Mouse (Mus musculus) limb, embryonic 10.5 days (tissue): ENCODE results near the gene 1700003E16Rik. TPM values are rescaled to one million over a fixed set of nuclear protein-coding genes. Genes with fewer than 3 reads are reported as not detected.

Source experiments
- DNase-seq: peaks from one replicate; pipeline ENCODE4 v3.0.0-alpha.2; 2017; ENCODE audit warnings: low spot score
- H3K27ac ChIP-seq: fragments of 300-500 bp; sonication (generic); 2 replicates; pipeline ENCODE4 v1.5.1; 2016; ENCODE audit warnings: mild to moderate bottlenecking
- H3K27me3 ChIP-seq: fragments of 300-500 bp; sonication (generic); 2 replicates; pipeline ENCODE4 v1.6.1; 2016; ENCODE audit warnings: low read depth, mild to moderate bottlenecking; ENCODE audit not compliant: poor library complexity, severe bottlenecking
- H3K36me3 ChIP-seq: fragments of 300-500 bp; sonication (generic); 2 replicates; pipeline ENCODE4 v1.6.1; 2016; ENCODE audit warnings: mild to moderate bottlenecking, moderate library complexity
- H3K4me1 ChIP-seq: fragments of 300-500 bp; sonication (generic); 2 replicates; pipeline ENCODE4 v1.6.1; 2016
- H3K4me3 ChIP-seq: fragments of 300-500 bp; sonication (generic); 2 replicates; pipeline ENCODE4 v1.5.1; 2016; ENCODE audit warnings: mild to moderate bottlenecking, moderate library complexity
- H3K9me3 ChIP-seq: fragments of 300-500 bp; sonication (generic); replicated peaks from 2 replicates; pipeline ENCODE4 v1.6.1; 2016; ENCODE audit warnings: mild to moderate bottlenecking
- WGBS: fragments of 180-500 bp; shearing (Covaris S2); methylation state at CpG from one replicate; pipeline ENCODE4 v1.1.7; 2016; 5-methylcytosine and 5-hydroxymethylcytosine counted together
- polyA plus RNA-seq: library from polyadenylated mRNA; unstranded; fragments of >200 nt; fragmentation: Nextera tagmentation; extraction: Ambion mirVana; gene quantifications from 2 replicates; pipeline ENCODE4 v1.2.1, GENCODE M21; 2016

Gene 1700003E16Rik
- polyA plus RNA-seq, 1 experiment from 2014 or later = 1.6 TPM

- Histone ChIP-seq H3K9me3 (no peaks in the 10 kb centered on the region), H3K36me3 (peaks cover 3% of the 10 kb centered on the region), H3K4me3 (no peak overlapping the region), H3K4me1 (no peaks in the 10 kb centered on the region), H3K27ac (no peak overlapping the region), H3K27me3 (no peaks in the 10 kb centered on the region)
- WGBS = 95% methylated on average over 3 of the region's 3 CpGs
- DNase-seq = no peak
Measured at GRCm38 (mm10) chr6:83205851-83206250, 49.6 kb downstream of the 1700003E16Rik start.

- Histone ChIP-seq H3K4me1 (peaks cover under 1% of the 10 kb centered on the region; the same call in 1 of the 2 replicates), H3K4me3 (no peak overlapping the region), H3K27ac (no peak overlapping the region), H3K36me3 (no peaks in the 10 kb centered on the region), H3K9me3 (no peaks in the 10 kb centered on the region), H3K27me3 (no peaks in the 10 kb centered on the region)
- DNase-seq = no peak
- WGBS = 79% methylated on average over 11 of the region's 11 CpGs
Measured at GRCm38 (mm10) chr6:83206321-83206720, 50.1 kb downstream of the 1700003E16Rik start.

- Histone ChIP-seq H3K4me1 (peaks cover 4% of the 10 kb centered on the region; the same call in 1 of the 2 replicates), H3K4me3 (no peak overlapping the region), H3K27ac (no peak overlapping the region), H3K27me3 (no peaks in the 10 kb centered on the region), H3K36me3 (no peaks in the 10 kb centered on the region), H3K9me3 (no peaks in the 10 kb centered on the region)
- 76% methylated on average over 9 of the region's 9 CpGs for WGBS
- DNase-seq = no peak
Measured at GRCm38 (mm10) chr6:83207361-83208049, 51.3 kb downstream of the 1700003E16Rik start.

- Histone ChIP-seq H3K4me1 (peaks cover 4% of the 10 kb centered on the region; the same call in 1 of the 2 replicates), H3K36me3 (no peaks in the 10 kb centered on the region), H3K9me3 (no peaks in the 10 kb centered on the region), H3K27ac (no peak overlapping the region), H3K4me3 (no peak overlapping the region), H3K27me3 (no peaks in the 10 kb centered on the region)
- 81% methylated on average over 2 of the region's 2 CpGs for WGBS
- DNase-seq = no peak
Measured at GRCm38 (mm10) chr6:83208050-83208400, 51.8 kb downstream of the 1700003E16Rik start.

- no peak overlapping the region for H3K4me3 ChIP-seq
- H3K27ac ChIP-seq = no peak overlapping the region
- WGBS = 83% methylated on average over 2 of the region's 2 CpGs
- H3K36me3 ChIP-seq = no peaks in the 10 kb centered on the region
- H3K27me3 ChIP-seq = no peaks in the 10 kb centered on the region
- peaks cover 10% of the 10 kb centered on the region for H3K4me1 ChIP-seq
- H3K9me3 ChIP-seq = no peaks in the 10 kb centered on the region
- DNase-seq = no peak
Measured at GRCm38 (mm10) chr6:83210495-83210894, 54.3 kb downstream of the 1700003E16Rik start.

GRCm38 (mm10) chr6:83211526-83211925, 55.3 kb downstream of the 1700003E16Rik start:
- 31% methylated on average over 5 of the region's 5 CpGs for WGBS
- Histone ChIP-seq H3K4me3 (no peak overlapping the region), H3K36me3 (no peaks in the 10 kb centered on the region), H3K4me1 (peaks cover 13% of the 10 kb centered on the region), H3K9me3 (no peaks in the 10 kb centered on the region), H3K27me3 (no peaks in the 10 kb centered on the region), H3K27ac (no peak overlapping the region)
- DNase-seq = no peak

Other genes starting within 250 kb of the 1700003E16Rik start
- gene Sema4f, start 216.6 kb upstream of the 1700003E16Rik start, polyA plus RNA-seq = 0.83 and 1.9 TPM in 2 replicates
- gene M1ap, start 209.5 kb upstream of the 1700003E16Rik start, polyA plus RNA-seq = 0.19 and 0.33 TPM in 2 replicates
- gene Dok1, start 122.9 kb upstream of the 1700003E16Rik start, polyA plus RNA-seq = 9.8 and 14.9 TPM in 2 replicates
- gene Loxl3, start 122.2 kb upstream of the 1700003E16Rik start, polyA plus RNA-seq = 6.3 and 12.8 TPM in 2 replicates
- 167 and 169 TPM in 2 replicates for gene Aup1, start 101.9 kb upstream of the 1700003E16Rik start, polyA plus RNA-seq
- 76.2 and 82.6 TPM in 2 replicates for gene Htra2, start 101.1 kb upstream of the 1700003E16Rik start, polyA plus RNA-seq
- 1.4 and 1.5 TPM in 2 replicates for gene Dqx1, start 98.6 kb upstream of the 1700003E16Rik start, polyA plus RNA-seq
- gene Tlx2, start 86.1 kb upstream of the 1700003E16Rik start, polyA plus RNA-seq = 0.16 TPM in 1 of 2 replicates, not detected in the other
- gene Pcgf1, start 78.5 kb upstream of the 1700003E16Rik start, polyA plus RNA-seq = 46.5 and 46.9 TPM in 2 replicates
- 0.82 and 1.5 TPM in 2 replicates for gene Lbx2, start 70.0 kb upstream of the 1700003E16Rik start, polyA plus RNA-seq
- 1.7 and 3.8 TPM in 2 replicates for gene Ccdc142, start 54.8 kb upstream of the 1700003E16Rik start, polyA plus RNA-seq
- 2.1 and 2.8 TPM in 2 replicates for gene Gm42688, start 54.8 kb upstream of the 1700003E16Rik start, polyA plus RNA-seq
- 150 and 163 TPM in 2 replicates for gene Mrpl53, start 47.4 kb upstream of the 1700003E16Rik start, polyA plus RNA-seq
- 45.3 and 53.8 TPM in 2 replicates for gene Mogs, start 40.9 kb upstream of the 1700003E16Rik start, polyA plus RNA-seq
- 136 and 188 TPM in 2 replicates for gene Wbp1, start 34.8 kb upstream of the 1700003E16Rik start, polyA plus RNA-seq
- 17.4 and 17.8 TPM in 2 replicates for gene Ino80b, start 31.0 kb upstream of the 1700003E16Rik start, polyA plus RNA-seq
- 34.2 and 51.8 TPM in 2 replicates for gene Rtkn, start 20.9 kb upstream of the 1700003E16Rik start, polyA plus RNA-seq
- gene Wdr54, start within 50 bp of the 1700003E16Rik start, polyA plus RNA-seq = 10.9 and 13.7 TPM in 2 replicates
- 96.4 and 108 TPM in 2 replicates for gene Dctn1, start 9.5 kb downstream of the 1700003E16Rik start, polyA plus RNA-seq
- 0.23 and 0.25 TPM in 2 replicates for gene Slc4a5, start 63.4 kb downstream of the 1700003E16Rik start, polyA plus RNA-seq
- 64.9 and 94.0 TPM in 2 replicates for gene Mthfd2, start 169.5 kb downstream of the 1700003E16Rik start, polyA plus RNA-seq
- 54.1 and 63.3 TPM in 2 replicates for gene Mob1a, start 169.6 kb downstream of the 1700003E16Rik start, polyA plus RNA-seq
- 162 and 171 TPM in 2 replicates for gene Bola3, start 192.7 kb downstream of the 1700003E16Rik start, polyA plus RNA-seq